Comparison of ENCODE assay signal across 13 mouse cellular contexts in the genomic region with DNA sequence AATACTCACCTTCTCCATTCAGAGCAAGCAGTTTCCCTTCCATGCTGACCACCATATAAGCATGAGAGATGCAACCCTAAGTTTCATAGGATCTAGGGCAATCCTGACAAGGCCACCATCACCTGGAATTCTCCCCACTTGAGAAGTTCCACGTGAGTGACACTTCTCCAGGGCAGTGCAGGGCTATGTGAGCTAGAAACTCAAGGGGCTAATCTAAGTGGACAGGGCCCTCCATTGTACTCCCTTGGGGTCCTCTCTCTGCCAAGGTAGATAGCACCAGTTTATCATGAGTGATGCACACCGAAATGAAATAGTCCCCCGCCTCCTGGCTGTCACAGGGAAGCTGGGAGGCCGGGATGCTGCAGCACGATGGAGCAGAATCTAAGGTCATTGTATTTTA.
"Had no signal": no experiment of that assay in that cellular context is flagged by ENCODE, and none has a peak within 500 bp of the region (broad histone marks: within the 10 kb centered on the region; RNA-seq: fewer than 3 reads in every experiment).

No protein-coding gene starts in this region.

- H3K4me3 ChIP-seq: left cerebral cortex, adult 2 months; limb, embryonic 10.5 days; liver, embryonic 15.5 days; stomach, embryonic 15.5 days had no signal

- DNase-seq: kidney, adult 8-10 months; kidney, postnatal 25 days; lung, adult 2 months; lung, postnatal 36 days; right cerebral cortex, postnatal 14 days; thymus, adult 2 months; thymus, postnatal 36 days had no signal

- H3K4me1 ChIP-seq: liver, embryonic 15.5 days had no signal

- H3K9ac ChIP-seq: liver, embryonic 15.5 days; stomach, embryonic 15.5 days had no signal

- H3K36me3 ChIP-seq: liver, embryonic 15.5 days; stomach, embryonic 15.5 days had no signal

- H3K27me3 ChIP-seq: stomach, embryonic 15.5 days had no signal

- H3K27ac ChIP-seq: left cerebral cortex, adult 2 months; limb, embryonic 10.5 days; liver, embryonic 15.5 days had no signal

- H3K9me3 ChIP-seq: limb, embryonic 10.5 days; liver, embryonic 15.5 days; stomach, embryonic 15.5 days had no signal

- H3K4me2 ChIP-seq: liver, embryonic 11.5 days; liver, embryonic 15.5 days; stomach, embryonic 15.5 days had no signal

- ATAC-seq: lung, postnatal 0 days had no signal
